Mouse (Mus musculus) adrenal gland, postnatal 0 days (tissue): Measurements from ENCODE around the gene Speer4a. TPM values are rescaled to one million over a fixed set of nuclear protein-coding genes. Genes with fewer than 3 reads are reported as not detected.

Experiments used
- polyA plus RNA-seq: library from polyadenylated mRNA; unstranded; fragments of >200 nt; fragmentation: Nextera tagmentation; extraction: Ambion mirVana; gene quantifications from 2 replicates; pipeline ENCODE4 v1.2.1, GENCODE M21; 2015

Speer4a gene
- polyA plus RNA-seq, result 0.22 and 0.63 TPM in 2 replicates

DNA sequence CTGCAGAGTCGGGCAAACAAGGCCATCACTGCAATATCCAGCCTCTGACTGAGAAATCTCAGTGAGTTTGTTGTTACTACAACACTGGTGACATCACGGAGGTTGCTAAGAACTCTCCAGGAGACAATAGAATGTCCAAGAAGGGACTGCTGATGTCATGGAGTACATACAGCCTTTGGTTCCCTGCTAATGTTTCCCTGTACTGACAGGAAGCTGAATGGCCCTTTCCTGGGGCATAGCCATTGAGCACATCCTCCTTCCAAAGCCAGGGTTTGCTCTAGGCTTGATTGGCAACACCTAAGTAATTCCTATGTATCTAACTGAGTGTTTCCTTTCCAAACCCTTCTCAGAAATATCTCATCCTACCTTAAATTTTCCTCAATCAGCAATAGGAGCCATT is at the start of gene Speer4a:
Speer4a (minus strand) TSS at position 101 of the 400 bp plus-strand sequence.

GRCm38 (mm10) chr5:26058481-26058880 is 19.1 kb upstream of the Speer4a start, which contains the start of gene Gm7347:
Gm7347 (minus strand) TSS chr5:26058581.

DNA sequence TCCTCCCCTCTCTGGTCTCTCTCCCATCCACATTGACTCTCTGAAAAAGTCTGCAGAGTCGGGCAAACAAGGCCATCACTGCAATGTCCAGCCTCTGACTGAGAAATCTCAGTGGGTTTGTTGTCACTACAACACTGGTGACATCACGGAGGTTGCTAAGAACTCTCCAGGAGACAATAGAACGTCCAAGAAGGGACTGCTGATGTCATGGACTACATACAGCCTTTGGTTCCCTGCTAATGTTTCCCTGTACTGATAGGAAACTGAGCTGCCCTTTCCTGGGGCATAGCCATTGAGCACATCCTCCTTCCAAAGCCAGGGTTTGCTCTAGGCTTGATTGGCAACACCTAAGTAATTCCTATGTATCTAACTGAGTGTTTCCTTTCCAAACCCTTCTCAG is 16.5 kb downstream of the Speer4a start, which contains the start of gene Gm5862:
Gm5862 (minus strand) TSS at position 101 of the 400 bp plus-strand sequence.

DNA sequence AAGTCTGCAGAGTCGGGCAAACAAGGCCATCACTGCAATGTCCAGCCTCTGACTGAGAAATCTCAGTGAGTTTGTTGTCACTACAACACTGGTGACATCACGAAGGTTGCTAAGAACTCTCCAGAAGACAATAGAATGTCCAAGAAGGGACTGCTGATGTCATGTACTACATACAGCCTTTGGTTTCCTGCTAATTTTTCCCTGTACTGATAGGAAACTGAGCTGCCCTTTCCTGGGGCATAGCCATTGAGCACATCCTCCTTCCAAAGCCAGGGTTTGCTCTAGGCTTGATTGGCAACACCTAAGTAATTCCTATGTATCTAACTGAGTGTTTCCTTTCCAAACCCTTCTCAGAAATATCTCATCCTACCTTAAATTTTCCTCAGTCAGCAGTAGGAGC is 34.7 kb downstream of the Speer4a start, which contains the start of gene Gm1979:
Gm1979 (minus strand) TSS at position 101 of the 400 bp plus-strand sequence.

DNA sequence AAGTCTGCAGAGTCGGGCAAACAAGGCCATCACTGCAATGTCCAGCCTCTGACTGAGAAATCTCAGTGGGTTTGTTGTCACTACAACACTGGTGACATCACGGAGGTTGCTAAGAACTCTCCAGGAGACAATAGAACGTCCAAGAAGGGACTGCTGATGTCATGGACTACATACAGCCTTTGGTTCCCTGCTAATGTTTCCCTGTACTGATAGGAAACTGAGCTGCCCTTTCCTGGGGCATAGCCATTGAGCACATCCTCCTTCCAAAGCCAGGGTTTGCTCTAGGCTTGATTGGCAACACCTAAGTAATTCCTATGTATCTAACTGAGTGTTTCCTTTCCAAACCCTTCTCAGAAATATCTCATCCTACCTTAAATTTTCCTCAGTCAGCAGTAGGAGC is 50.8 kb downstream of the Speer4a start, which contains the start of gene Gm21698:
Gm21698 (minus strand) TSS at position 101 of the 400 bp plus-strand sequence.

Other genes with a start within 250 kb of the Speer4a start
- gene Gm21663, start 97.2 kb downstream of the Speer4a start, polyA plus RNA-seq, result 0.09 and 0.22 TPM in 2 replicates
- 0.09 and 0.35 TPM in 2 replicates for gene Gm21671, start 85.1 kb downstream of the Speer4a start, polyA plus RNA-seq
- 0.17 and 0.21 TPM in 2 replicates for gene Gm21680, start 66.9 kb downstream of the Speer4a start, polyA plus RNA-seq
- 0.40 TPM in 1 of 2 replicates, not detected in the other for gene Gm21698, start 50.9 kb downstream of the Speer4a start, polyA plus RNA-seq
- gene Gm1979, start 34.8 kb downstream of the Speer4a start, polyA plus RNA-seq, result 0.20 and 0.48 TPM in 2 replicates
- 0.22 TPM in 1 of 2 replicates, not detected in the other for gene Gm5862, start 16.6 kb downstream of the Speer4a start, polyA plus RNA-seq
- 0.05 and 0.22 TPM in 2 replicates for gene Gm7347, start 19.0 kb upstream of the Speer4a start, polyA plus RNA-seq
- gene Gm10471, start 49.7 kb upstream of the Speer4a start, polyA plus RNA-seq, result 0.05 and 0.21 TPM in 2 replicates
- gene 5031410I06Rik, start 65.8 kb upstream of the Speer4a start, polyA plus RNA-seq, result 0.30 TPM in 1 of 2 replicates, not detected in the other
- 0.14 and 0.19 TPM in 2 replicates for gene Gm10220, start 81.9 kb upstream of the Speer4a start, polyA plus RNA-seq
- gene Gm7361, start 218.1 kb upstream of the Speer4a start, polyA plus RNA-seq, result 0.08 TPM in 1 of 2 replicates, not detected in the other